Mouse (Mus musculus) liver, embryonic 11.5 days (tissue): ENCODE measurements around the gene E130309D02Rik. TPM values are rescaled to one million over a fixed set of nuclear protein-coding genes. Genes with fewer than 3 reads are reported as not detected.

Source experiments
- ATAC-seq: fragments of 200-750 bp; cut with Nextera tagmentation; replicated peaks from 2 replicates; pipeline ENCODE4 v1.8.0; 2017; ENCODE audit warnings: moderate number of reproducible peaks, mild to moderate bottlenecking, moderate TSS enrichment, moderate library complexity; ENCODE audit not compliant: low FRiP score
- DNase-seq: peaks from one replicate; pipeline ENCODE4 v3.0.0-alpha.2; 2017; ENCODE audit warnings: low spot score
- H3K27ac ChIP-seq: fragments of 300-500 bp; sonication (generic); 2 replicates; pipeline ENCODE4 v1.5.1; 2014; ENCODE audit warnings: mild to moderate bottlenecking, low read depth, low read length, control low read depth
- H3K27me3 ChIP-seq: fragments of 300-500 bp; sonication (generic); replicated peaks from 2 replicates; pipeline ENCODE4 v1.6.1; 2014; ENCODE audit warnings: low read length, mixed read lengths; ENCODE audit not compliant: control insufficient read depth, insufficient read depth
- H3K36me3 ChIP-seq: fragments of 300-500 bp; sonication (generic); 2 replicates; pipeline ENCODE4 v1.6.1; 2014; ENCODE audit warnings: mild to moderate bottlenecking, low read length, moderate library complexity, mixed read lengths; ENCODE audit not compliant: control insufficient read depth, insufficient read depth
- H3K4me1 ChIP-seq: fragments of 300-500 bp; sonication (generic); replicated peaks from 2 replicates; pipeline ENCODE4 v1.6.1; 2014; ENCODE audit warnings: low read length, mixed read lengths; ENCODE audit not compliant: control insufficient read depth, insufficient read depth
- H3K4me2 ChIP-seq: fragments of 300-500 bp; sonication (generic); 2 replicates; pipeline ENCODE4 v1.6.1; 2014; ENCODE audit warnings: mild to moderate bottlenecking, control low read depth, moderate library complexity
- H3K4me3 ChIP-seq: fragments of 300-500 bp; sonication (generic); 2 replicates; pipeline ENCODE4 v1.5.1; 2014; ENCODE audit warnings: low read depth, low read length, control low read depth
- H3K9ac ChIP-seq: fragments of 300-500 bp; sonication (generic); 2 replicates; pipeline ENCODE4 v1.6.1; 2014; ENCODE audit warnings: low read depth, low read length, control low read depth
- H3K9me3 ChIP-seq: fragments of 300-500 bp; sonication (generic); 2 replicates; pipeline ENCODE4 v1.6.1; 2016; ENCODE audit warnings: low read length, inconsistent platforms, mixed read lengths; ENCODE audit not compliant: control insufficient read depth
- WGBS: fragments of 180-500 bp; shearing (Covaris S2); extraction: QIAGEN DNeasy Blood & Tissue Kit; methylation state at CpG from one replicate; pipeline ENCODE4 v1.1.7; 2014; 5-methylcytosine and 5-hydroxymethylcytosine counted together
- polyA plus RNA-seq: library from polyadenylated mRNA; unstranded; fragments of >200 nt; fragmentation: Nextera tagmentation; extraction: Ambion mirVana; gene quantifications from 2 replicates; pipeline ENCODE4 v1.2.1, GENCODE M21; 2014

E130309D02Rik gene
- polyA plus RNA-seq, 1 experiment from 2014 or later: 57.2 TPM

DNA sequence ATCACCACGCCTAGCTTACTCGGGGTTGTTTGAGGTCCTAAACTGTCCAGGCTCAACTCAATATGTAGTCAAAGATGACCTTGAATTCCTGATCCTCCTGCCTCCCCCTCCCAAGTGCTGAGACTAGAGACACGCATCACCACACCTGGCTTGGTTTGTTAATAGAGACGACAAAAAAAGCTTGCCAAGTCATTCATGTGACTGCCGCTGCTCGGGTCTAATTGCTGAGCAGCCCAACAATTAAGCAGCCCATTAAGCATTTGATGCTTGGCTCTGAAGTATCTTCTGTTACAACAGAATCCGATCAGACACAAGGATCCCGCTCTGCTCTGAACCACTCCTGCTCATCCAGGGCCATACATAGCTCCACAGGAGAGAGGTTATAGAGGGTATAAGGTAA is 31.2 kb upstream of the E130309D02Rik start:
- Histone ChIP-seq H3K9ac (no peak overlapping the region), H3K4me3 (no peak overlapping the region), H3K36me3 (no peaks in the 10 kb centered on the region), H3K4me1 (no peaks in the 10 kb centered on the region), H3K4me2 (no peak overlapping the region), H3K27ac (no peak overlapping the region), H3K9me3 (peaks cover 3% of the 10 kb centered on the region; the same call in 1 of the 2 replicates), H3K27me3 (no peaks in the 10 kb centered on the region)
- DNase-seq (no peak), ATAC-seq (no peak)
- WGBS: 79% methylated on average over 8 of the region's 8 CpGs

DNA sequence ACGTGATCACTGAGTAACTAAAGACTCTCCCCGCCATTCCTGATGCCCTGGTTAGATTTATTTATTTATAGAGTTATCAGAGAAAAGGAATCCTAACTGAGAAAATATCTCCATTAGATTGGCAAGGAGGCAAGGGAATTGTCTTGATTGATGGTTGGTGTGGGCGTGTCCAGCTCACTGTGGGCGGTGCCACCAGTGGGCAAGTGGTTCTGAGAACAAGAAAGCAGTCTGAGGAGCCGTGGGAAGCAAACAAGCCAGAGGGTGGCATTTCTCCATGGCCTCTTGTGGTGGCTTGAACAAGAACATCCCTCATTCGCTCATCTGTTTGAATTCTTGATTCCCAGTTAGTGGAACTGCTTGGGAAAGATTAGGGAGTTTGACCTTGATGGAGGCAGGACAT is 24.4 kb upstream of the E130309D02Rik start:
- 47% methylated on average over 6 of the region's 6 CpGs for WGBS
- DNase-seq (no peak), ATAC-seq (no peak)
- Histone ChIP-seq H3K4me3 (no peak overlapping the region), H3K9ac (no peak overlapping the region), H3K36me3 (no peaks in the 10 kb centered on the region), H3K4me1 (no peaks in the 10 kb centered on the region), H3K4me2 (no peak overlapping the region), H3K27ac (no peak overlapping the region), H3K27me3 (no peaks in the 10 kb centered on the region; the same call in 1 of the 2 replicates), H3K9me3 (no peaks in the 10 kb centered on the region)

DNA sequence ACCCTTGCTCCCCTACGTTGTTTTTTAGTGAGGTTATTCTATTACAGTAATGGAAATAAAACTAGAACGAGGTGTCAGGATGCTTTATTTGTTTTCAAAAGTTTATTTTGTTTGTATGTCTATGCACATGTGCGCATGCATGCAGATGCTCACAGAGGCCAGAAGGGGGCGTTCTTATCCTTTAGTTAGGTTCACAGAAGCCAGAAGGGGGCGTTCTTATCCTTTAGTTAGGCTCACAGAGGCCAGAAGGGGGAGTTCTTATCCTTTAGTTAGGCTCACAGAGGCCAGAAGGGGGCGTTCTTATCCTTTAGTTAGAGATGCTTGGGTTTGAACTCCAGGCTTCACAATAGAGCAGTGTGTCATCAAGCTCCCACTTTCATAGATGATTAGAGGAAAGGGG is 21.4 kb upstream of the E130309D02Rik start:
- Histone ChIP-seq H3K27me3 (no peaks in the 10 kb centered on the region; the same call in 1 of the 2 replicates), H3K27ac (no peak overlapping the region), H3K9me3 (no peaks in the 10 kb centered on the region), H3K4me2 (no peak overlapping the region), H3K4me1 (no peaks in the 10 kb centered on the region), H3K9ac (no peak overlapping the region), H3K36me3 (no peaks in the 10 kb centered on the region), H3K4me3 (no peak overlapping the region)
- ATAC-seq (no peak), DNase-seq (no peak)
- 60% methylated on average over 6 of the region's 6 CpGs for WGBS

DNA sequence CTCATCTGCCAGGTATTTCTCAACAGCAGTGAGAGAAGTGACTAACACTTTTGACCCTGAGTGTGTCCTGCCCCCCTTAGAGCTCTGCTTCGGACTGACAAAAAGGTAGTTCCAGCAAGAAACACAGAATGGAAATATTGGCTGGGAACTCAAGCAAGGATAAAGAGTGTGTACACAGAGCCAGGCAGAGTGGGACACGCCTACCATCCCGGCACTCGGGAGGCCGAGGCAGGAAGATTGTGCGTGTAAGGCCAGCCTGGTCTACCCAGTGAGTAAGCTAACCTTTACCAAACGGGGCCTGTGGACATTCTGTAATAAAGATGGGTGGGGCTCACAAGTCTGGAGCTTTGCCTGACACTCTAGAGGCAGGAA is 19.9 kb upstream of the E130309D02Rik start:
- Histone ChIP-seq H3K36me3 (no peaks in the 10 kb centered on the region), H3K4me1 (peaks cover under 1% of the 10 kb centered on the region; the same call in 1 of the 2 replicates), H3K4me2 (no peak overlapping the region), H3K27ac (no peak overlapping the region), H3K4me3 (no peak overlapping the region), H3K9ac (no peak overlapping the region), H3K27me3 (no peaks in the 10 kb centered on the region; the same call in 1 of the 2 replicates), H3K9me3 (no peaks in the 10 kb centered on the region)
- DNase-seq (no peak), ATAC-seq (no peak)
- WGBS: 77% methylated on average over 7 of the region's 7 CpGs

DNA sequence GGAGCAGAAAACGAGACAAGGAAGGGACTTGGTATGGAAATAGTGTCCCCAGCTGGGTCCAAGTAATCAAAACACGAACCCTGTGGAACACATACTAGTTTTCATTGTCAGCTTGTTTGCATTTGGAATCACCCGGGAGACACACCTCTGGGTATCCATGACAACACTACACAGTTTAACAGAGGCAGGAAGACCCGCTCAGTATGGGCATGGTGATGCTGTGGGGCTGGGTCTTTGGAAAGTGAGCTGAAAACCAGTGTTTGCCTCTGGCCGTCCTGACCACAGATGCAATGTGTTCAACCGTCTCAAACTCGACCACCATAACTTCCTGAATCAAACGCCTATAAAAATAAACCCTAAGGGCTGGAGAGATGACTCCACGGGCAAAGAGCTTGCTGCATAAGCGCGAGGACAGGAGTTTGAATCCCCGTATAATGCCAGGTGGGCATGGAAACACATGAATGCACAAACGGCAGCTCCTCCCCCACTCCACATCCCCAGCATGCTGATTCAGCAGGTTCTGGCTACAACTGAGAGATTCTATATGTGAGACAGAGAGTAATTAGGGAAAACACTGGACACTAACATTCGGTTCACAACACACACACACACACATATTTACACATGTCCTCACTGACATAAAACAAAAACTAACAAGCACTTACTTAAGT is 19.4 kb upstream of the E130309D02Rik start:
- 64% methylated on average over 14 of the region's 14 CpGs for WGBS
- Histone ChIP-seq H3K4me2 (no peak overlapping the region), H3K27ac (no peak overlapping the region), H3K36me3 (no peaks in the 10 kb centered on the region), H3K4me3 (no peak overlapping the region), H3K9ac (no peak overlapping the region), H3K4me1 (peaks cover 6% of the 10 kb centered on the region; the same call in 1 of the 2 replicates), H3K27me3 (no peaks in the 10 kb centered on the region; the same call in 1 of the 2 replicates), H3K9me3 (no peaks in the 10 kb centered on the region)
- DNase-seq (no peak), ATAC-seq (no peak)

DNA sequence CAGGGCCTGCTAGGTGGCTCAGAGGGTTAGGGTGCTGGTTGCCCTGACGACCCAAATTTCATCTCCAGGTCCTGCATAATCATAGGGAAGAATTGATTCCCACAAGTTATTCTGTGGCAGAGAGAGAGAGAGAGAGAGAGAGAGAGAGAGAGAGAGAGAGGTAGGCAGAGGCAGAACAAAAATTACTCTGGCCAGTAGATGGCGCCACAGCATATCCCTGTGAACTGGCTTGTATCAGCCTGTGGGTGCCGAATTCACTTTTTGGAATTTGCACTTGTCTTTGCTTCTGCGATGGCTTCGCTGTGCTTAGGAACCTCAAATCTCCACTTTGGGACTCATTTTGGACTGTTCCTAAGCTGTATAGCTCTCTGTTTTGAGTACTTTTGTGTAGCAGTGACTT is 18.7 kb upstream of the E130309D02Rik start:
- H3K27me3 ChIP-seq: no peaks in the 10 kb centered on the region; the same call in 1 of the 2 replicates
- H3K4me2 ChIP-seq: peak overlapping the region; percentile 9
- DNase-seq (peak; percentile 56), ATAC-seq (no peak; the same call in 1 of the 2 replicates)
- no peak overlapping the region for H3K27ac ChIP-seq
- no peak overlapping the region for H3K4me3 ChIP-seq
- H3K9me3 ChIP-seq: no peaks in the 10 kb centered on the region
- WGBS: 6% methylated on average over 5 of the region's 5 CpGs
- peaks cover 6% of the 10 kb centered on the region; the same call in 1 of the 2 replicates for H3K4me1 ChIP-seq
- H3K9ac ChIP-seq: no peak overlapping the region
- no peaks in the 10 kb centered on the region for H3K36me3 ChIP-seq

DNA sequence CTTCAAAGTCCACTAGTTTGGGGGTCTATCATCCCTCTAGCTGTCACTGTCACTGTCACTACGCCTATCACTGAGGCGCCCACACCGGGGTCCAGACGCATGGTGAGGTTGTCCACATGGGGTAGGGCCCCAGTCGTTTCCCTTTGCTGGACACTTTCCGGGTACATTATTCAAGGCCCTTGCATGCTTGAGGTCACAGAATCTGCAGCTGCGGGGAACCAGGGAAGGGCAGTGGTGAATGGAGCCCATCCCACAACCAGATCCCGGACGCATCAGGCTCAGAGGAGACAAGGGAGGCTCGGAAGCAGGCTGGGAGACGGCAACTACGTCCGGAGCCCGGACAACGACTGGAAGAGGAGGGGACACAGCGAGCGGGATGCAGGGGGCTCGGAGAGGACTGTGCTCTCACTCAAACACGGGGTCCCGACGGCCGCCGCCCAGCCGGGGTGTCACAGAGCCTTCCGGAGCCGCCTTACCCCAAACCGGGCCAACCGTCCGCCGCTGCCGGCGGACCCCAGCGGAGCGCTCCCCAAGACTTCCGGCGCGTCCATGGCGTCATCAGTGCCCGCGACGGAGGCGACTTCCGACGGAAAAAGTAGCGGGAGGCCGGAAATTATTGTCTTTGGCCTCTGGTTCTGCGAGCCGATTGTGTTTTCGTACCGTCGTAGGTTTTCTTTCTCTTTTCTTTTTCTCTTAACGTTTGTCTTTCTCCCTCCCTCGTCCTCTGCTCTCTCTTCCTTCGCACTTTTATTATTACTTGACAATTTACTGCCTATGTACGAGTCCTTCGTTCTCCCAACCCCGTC is 13.7 kb upstream of the E130309D02Rik start, which contains the start of gene Zdhhc4:
TSS of gene Zdhhc4 (minus strand) at position 567 of the 806 bp plus-strand sequence.
- H3K4me3 ChIP-seq: peak within 1 kb of the TSS; percentile 75
- H3K27ac ChIP-seq: 0 out of 2 replicates have a peak within 1 kb of the TSS, but pooled peaks have one; percentile 36
- peak; percentile 89 for DNase-seq
- ATAC-seq: peak; percentile 73
- peaks cover 14% of the 10 kb centered on the region for H3K4me1 ChIP-seq
- H3K27me3 ChIP-seq: no peaks in the 10 kb centered on the region
- peak within 1 kb of the TSS; percentile 75 for H3K9ac ChIP-seq
- WGBS: under 1% methylated on average over 57 of the region's 57 CpGs
- peak within 1 kb of the TSS; percentile 89 for H3K4me2 ChIP-seq
- H3K36me3 ChIP-seq: peaks cover 11% of the 10 kb centered on the region
- H3K9me3 ChIP-seq: no peaks in the 10 kb centered on the region

DNA sequence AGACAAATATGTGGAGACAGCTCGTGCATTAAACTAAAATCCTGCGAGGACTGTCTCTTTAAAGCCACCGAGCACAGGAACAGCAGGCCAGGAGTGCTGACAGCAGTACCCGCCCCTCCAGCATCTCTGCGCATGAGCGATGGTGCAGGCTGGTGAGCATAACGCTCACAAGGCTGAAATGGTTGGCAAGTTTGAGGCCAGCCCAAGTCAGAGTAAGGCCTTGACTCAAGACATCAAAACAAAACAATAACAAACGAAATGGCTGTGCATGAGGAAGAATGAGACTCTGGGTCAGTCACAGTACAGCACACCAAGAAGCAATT is 2.1 kb upstream of the E130309D02Rik start:
- Histone ChIP-seq H3K27me3 (no peaks in the 10 kb centered on the region), H3K9me3 (no peaks in the 10 kb centered on the region), H3K9ac (no peak overlapping the region), H3K27ac (no peak overlapping the region), H3K36me3 (peaks cover 42% of the 10 kb centered on the region), H3K4me1 (peaks cover 13% of the 10 kb centered on the region), H3K4me3 (no peak overlapping the region), H3K4me2 (no peak overlapping the region)
- DNase-seq: no peak
- 92% methylated on average over 8 of the region's 8 CpGs for WGBS
- no peak for ATAC-seq
